Mouse (Mus musculus) stomach, embryonic 14.5 days (tissue): ENCODE results near the gene Calml4. TPM values are rescaled to one million over a fixed set of nuclear protein-coding genes. Genes with fewer than 3 reads are reported as not detected.

Source experiments
- ATAC-seq: fragments of 200-750 bp; cut with Nextera tagmentation; 2 replicates; pipeline ENCODE4 v1.8.0; 2017; ENCODE audit warnings: low read depth, moderate TSS enrichment; ENCODE audit not compliant: insufficient number of reproducible peaks, insufficient read depth, low FRiP score
- H3K27ac ChIP-seq: fragments of 300-500 bp; sonication (generic); 2 replicates; pipeline ENCODE4 v1.5.1; 2014; ENCODE audit warnings: mild to moderate bottlenecking, low read length, moderate library complexity, mixed read lengths
- H3K27me3 ChIP-seq: fragments of 300-500 bp; sonication (generic); 2 replicates; pipeline ENCODE4 v1.6.1; 2014; ENCODE audit warnings: low read length, control low read depth, mixed read lengths; ENCODE audit not compliant: control insufficient read depth, insufficient read depth
- H3K36me3 ChIP-seq: fragments of 300-500 bp; sonication (generic); 2 replicates; pipeline ENCODE4 v1.6.1; 2014; ENCODE audit warnings: mild to moderate bottlenecking, control low read depth, low read length, moderate library complexity, mixed read lengths; ENCODE audit not compliant: control insufficient read depth, insufficient read depth
- H3K4me1 ChIP-seq: fragments of 300-500 bp; sonication (generic); 2 replicates; pipeline ENCODE4 v1.6.1; 2014; ENCODE audit warnings: low read length, control low read depth, mixed read lengths; ENCODE audit not compliant: control insufficient read depth, insufficient read depth
- H3K4me2 ChIP-seq: fragments of 300-500 bp; sonication (generic); replicated peaks from 2 replicates; pipeline ENCODE4 v1.6.1; 2014; ENCODE audit warnings: low read depth, low read length, control low read depth
- H3K4me3 ChIP-seq: fragments of 300-500 bp; sonication (generic); 2 replicates; pipeline ENCODE4 v1.5.1; 2014; ENCODE audit warnings: low read depth, low read length, control low read depth
- H3K9ac ChIP-seq: fragments of 300-500 bp; sonication (generic); replicated peaks from 2 replicates; pipeline ENCODE4 v1.6.1; 2014; ENCODE audit warnings: low read depth, mild to moderate bottlenecking, control low read depth, low read length, moderate library complexity, mixed read lengths
- H3K9me3 ChIP-seq: fragments of 300-500 bp; sonication (generic); 2 replicates; pipeline ENCODE4 v1.6.1; 2016; ENCODE audit warnings: low read depth, low read length, control low read depth; ENCODE audit not compliant: control insufficient read depth
- WGBS: fragments of 180-500 bp; shearing (Covaris S2); extraction: QIAGEN DNeasy Blood & Tissue Kit; methylation state at CpG from one replicate; pipeline ENCODE4 v1.1.7; 2014; 5-methylcytosine and 5-hydroxymethylcytosine counted together
- polyA plus RNA-seq: library from polyadenylated mRNA; unstranded; fragments of >200 nt; fragmentation: Nextera tagmentation; extraction: Ambion mirVana; gene quantifications from 2 replicates; pipeline ENCODE4 v1.2.1, GENCODE M21; 2014

Gene Calml4
- polyA plus RNA-seq, 1 experiment from 2014 or later: 25.1 TPM

DNA sequence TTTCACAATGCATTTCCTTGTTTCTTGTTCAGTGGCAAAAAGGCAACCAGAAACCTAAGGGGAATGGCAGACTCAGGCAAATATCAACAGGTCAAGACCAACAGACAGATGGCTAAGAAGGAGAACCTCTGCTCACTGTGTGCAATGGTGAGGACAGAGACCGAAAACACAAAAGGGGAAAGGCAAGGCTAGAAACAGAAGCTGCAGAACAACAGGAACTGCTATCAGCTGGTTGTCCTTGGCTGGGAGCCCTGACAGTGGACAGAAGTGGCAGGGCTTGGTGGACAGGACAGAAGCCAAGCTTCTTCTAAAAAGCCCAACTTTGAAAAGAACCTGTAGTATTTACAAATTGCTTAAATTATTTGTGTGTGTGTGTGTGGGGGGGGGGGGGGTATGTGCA is 36.6 kb downstream of the Calml4 start:
- Histone ChIP-seq H3K27me3 (no peaks in the 10 kb centered on the region), H3K9me3 (no peaks in the 10 kb centered on the region), H3K27ac (no peak overlapping the region), H3K9ac (no peak overlapping the region), H3K4me1 (no peaks in the 10 kb centered on the region), H3K4me3 (no peak overlapping the region), H3K4me2 (no peak overlapping the region), H3K36me3 (peaks cover 19% of the 10 kb centered on the region)
- 70% methylated on average over 1 of the region's 1 CpGs for WGBS
- ATAC-seq: no peak

DNA sequence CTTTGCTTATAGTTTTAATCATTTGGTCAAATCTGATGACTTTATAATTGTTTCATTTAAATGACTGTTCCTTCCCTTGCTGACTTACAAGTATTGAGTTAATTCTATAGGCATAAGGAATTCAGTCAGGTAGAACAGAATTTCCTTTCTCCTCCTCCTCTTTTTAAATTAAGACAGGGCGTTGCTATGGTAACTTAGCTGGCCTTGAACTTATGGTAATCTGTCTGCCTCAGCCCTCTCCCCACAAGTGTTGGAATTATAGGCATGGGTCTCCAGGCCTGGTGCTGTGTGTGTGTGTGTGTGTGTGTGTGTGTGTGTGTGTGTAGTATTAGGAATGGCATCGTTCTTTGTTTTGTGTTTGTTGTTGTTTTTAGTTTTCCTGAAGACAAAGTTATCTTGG is 43.9 kb downstream of the Calml4 start:
- H3K36me3 ChIP-seq: peaks cover 10% of the 10 kb centered on the region
- H3K27me3 ChIP-seq: no peaks in the 10 kb centered on the region
- ATAC-seq: no peak
- no peaks in the 10 kb centered on the region for H3K4me1 ChIP-seq
- H3K9ac ChIP-seq: no peak overlapping the region
- no peaks in the 10 kb centered on the region for H3K9me3 ChIP-seq
- H3K27ac ChIP-seq: no peak overlapping the region
- no peak overlapping the region for H3K4me2 ChIP-seq
- H3K4me3 ChIP-seq: no peak overlapping the region
- WGBS: 95% methylated on average over 2 of the region's 2 CpGs

DNA sequence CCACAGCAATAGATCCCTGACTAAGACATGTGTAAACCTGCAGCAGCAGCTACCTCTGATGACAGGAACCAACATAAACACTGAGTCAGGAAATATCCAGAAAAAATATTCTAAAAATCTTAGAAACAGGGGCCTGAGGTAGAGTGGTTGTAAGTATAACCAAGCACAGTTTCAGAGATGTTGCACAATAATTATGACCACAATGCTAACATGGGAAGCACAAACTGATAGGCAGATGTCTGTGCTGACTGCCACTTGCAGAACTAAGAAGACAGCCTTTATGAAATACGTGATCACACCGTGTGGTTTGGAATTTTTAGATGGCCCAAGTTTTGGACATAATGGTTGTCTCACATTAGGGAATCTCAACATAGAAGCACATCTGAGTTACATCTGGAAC is 46.0 kb downstream of the Calml4 start:
- H3K4me1 ChIP-seq: no peaks in the 10 kb centered on the region

DNA sequence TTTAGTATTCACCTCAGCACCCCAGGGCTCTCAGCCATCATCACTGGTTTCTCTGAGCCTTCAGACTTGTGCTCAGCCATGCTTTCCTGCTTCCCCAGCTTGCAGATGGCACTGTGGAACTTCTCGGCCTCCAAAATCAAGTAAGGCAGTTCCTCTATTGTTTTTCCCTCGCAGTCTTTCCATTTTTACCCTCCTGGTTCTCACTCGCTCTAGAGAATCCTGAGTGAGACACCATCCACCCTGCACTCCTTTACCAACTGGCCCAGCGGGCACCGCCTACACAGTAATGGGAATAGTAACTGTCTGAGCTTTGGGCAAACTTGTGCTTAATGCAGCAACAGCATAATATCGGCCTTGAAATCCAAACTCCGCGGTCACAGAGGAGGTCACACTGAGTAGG is 47.2 kb downstream of the Calml4 start:
- 95% methylated on average over 8 of the region's 8 CpGs for WGBS
- Histone ChIP-seq H3K36me3 (peaks cover 27% of the 10 kb centered on the region), H3K9ac (no peak overlapping the region), H3K27ac (no peak overlapping the region), H3K9me3 (no peaks in the 10 kb centered on the region), H3K4me1 (no peaks in the 10 kb centered on the region), H3K27me3 (no peaks in the 10 kb centered on the region), H3K4me3 (no peak overlapping the region), H3K4me2 (no peak overlapping the region)
- no peak for ATAC-seq

More for the DNA sequence above, 46.0 kb downstream of the Calml4 start:
- no peak overlapping the region for H3K4me2 ChIP-seq
- H3K27ac ChIP-seq: no peak overlapping the region
- peaks cover 15% of the 10 kb centered on the region for H3K36me3 ChIP-seq
- 97% methylated on average over 2 of the region's 2 CpGs for WGBS
- no peak overlapping the region for H3K9ac ChIP-seq
- no peak for ATAC-seq
- no peaks in the 10 kb centered on the region for H3K27me3 ChIP-seq
- no peaks in the 10 kb centered on the region for H3K9me3 ChIP-seq
- no peak overlapping the region for H3K4me3 ChIP-seq

DNA sequence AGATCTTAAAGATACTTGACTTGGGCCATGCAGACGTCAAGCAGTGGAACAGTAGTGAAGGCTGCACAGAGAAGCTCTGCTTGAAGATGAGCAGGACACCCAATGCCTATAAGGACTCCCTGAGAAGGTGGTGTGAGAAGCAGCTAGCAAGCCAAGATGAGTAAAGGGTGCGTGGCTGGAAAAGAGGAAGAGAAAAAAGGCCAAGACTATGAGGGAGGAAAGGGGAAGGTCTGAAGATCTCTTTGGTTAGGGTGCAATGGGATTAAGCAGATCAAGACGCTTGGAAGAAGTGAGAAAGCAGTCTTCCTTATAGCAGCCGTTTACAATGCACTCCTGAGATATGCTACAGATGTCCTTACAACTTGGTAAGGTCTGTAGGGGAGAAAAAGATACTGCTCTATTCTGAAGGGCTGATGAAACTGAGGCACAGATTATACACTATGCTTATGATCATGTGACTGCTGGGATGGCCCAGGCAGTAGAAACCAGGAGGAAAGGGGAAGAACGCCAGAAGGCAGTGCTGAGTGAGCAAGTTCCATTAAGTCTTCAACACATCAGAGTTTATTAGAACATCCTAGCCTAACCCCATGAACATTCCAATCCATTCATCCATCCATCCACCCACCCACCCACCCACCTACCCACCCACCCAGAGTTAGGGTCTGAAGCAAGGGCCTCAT is 55.6 kb downstream of the Calml4 start:
- no peak for ATAC-seq
- Histone ChIP-seq H3K9me3 (no peaks in the 10 kb centered on the region), H3K36me3 (peaks cover 17% of the 10 kb centered on the region; the same call in 1 of the 2 replicates), H3K4me2 (no peak overlapping the region), H3K4me1 (no peaks in the 10 kb centered on the region), H3K27me3 (no peaks in the 10 kb centered on the region), H3K27ac (no peak overlapping the region), H3K4me3 (no peak overlapping the region), H3K9ac (no peak overlapping the region)
- 85% methylated on average over 5 of the region's 5 CpGs for WGBS

DNA sequence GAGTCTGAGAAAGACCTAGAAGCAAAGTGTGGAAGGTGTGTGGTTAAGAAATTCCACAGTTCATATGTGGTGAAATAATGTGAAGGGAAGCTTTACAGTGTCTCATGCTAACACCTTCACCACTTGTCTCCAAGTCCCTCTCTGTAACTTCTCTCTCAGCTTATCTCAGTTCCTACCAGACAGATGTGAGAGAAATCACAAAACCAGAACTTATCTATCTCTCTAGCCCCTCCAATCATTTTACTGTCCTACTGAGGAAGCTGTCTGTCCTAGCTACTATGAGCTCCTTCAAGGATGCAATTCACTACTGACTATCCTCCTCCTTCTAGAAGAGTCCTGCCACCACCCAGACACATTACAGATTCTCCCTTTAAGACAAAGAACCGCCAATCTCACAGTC is 59.2 kb downstream of the Calml4 start:
- Histone ChIP-seq H3K27me3 (no peaks in the 10 kb centered on the region), H3K9me3 (no peaks in the 10 kb centered on the region), H3K4me1 (no peaks in the 10 kb centered on the region), H3K4me2 (no peak overlapping the region), H3K27ac (no peak overlapping the region), H3K4me3 (no peak overlapping the region), H3K36me3 (peaks cover 17% of the 10 kb centered on the region), H3K9ac (no peak overlapping the region)
- WGBS: 98% methylated on average over 1 of the region's 1 CpGs
- ATAC-seq: no peak

DNA sequence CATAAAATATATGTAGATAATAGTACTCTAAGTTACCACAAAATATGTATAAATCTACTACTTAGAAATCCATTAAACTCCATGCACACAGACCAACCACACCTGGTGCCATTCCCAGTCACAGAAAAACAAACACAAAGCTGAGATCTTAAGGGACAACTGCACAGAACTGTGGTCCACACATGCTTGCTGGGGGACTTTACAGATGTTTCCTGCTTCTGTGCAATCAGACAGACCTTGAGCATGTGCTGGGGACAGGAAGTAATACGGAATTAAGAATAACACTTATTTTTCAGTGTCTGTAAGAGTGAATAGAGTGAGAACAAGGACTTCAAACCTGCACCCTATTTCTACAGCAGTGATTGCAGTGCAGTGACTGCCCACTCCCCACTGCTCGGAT is 63.0 kb downstream of the Calml4 start:
- H3K4me1 ChIP-seq: no peaks in the 10 kb centered on the region
- 67% methylated on average over 2 of the region's 2 CpGs for WGBS
- H3K4me3 ChIP-seq: no peak overlapping the region
- H3K36me3 ChIP-seq: peaks cover 21% of the 10 kb centered on the region
- no peak overlapping the region for H3K27ac ChIP-seq
- no peaks in the 10 kb centered on the region for H3K9me3 ChIP-seq
- no peak overlapping the region for H3K4me2 ChIP-seq
- H3K27me3 ChIP-seq: no peaks in the 10 kb centered on the region
- ATAC-seq: no peak
- no peak overlapping the region for H3K9ac ChIP-seq

DNA sequence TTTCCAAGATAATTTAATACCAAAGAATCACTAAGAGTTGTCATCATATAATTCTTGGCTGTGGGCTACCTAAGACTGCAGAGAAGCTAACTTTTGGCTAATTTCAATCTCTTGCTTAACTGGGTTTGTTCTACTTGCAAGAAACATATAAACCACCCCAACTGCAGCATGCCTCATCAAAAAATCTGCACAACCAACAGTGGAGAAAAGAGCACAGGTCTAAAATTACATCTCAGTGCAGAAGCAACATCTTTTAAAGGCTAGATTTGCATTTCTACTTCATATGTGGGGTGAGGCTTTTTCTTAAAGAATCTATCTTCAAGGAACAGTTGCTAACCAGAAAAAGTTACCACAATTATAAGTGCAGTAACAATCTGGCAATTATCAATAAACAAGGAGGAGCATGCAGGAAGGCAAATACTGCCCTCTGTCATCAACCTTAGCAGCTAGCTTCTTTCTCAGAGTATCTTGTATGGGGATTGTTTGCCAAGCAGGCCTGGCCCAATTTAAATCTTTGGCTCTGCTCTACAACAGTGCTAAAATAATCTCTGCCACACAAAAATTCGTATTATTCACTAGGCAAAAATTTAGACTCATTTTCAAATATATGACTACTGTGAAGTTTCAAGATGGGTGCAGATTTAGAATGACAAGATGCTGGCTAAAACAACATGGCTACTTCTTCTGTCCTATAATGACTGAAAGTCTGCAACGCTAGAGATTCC is 67.2 kb downstream of the Calml4 start:
- H3K9me3 ChIP-seq: no peaks in the 10 kb centered on the region
- no peaks in the 10 kb centered on the region for H3K27me3 ChIP-seq
- no peak overlapping the region for H3K4me2 ChIP-seq
- no peak overlapping the region for H3K4me3 ChIP-seq
- no peak overlapping the region for H3K9ac ChIP-seq
- ATAC-seq: no peak
- H3K36me3 ChIP-seq: peaks cover 15% of the 10 kb centered on the region
- no peak overlapping the region for H3K27ac ChIP-seq
- WGBS: 85% methylated on average over 2 of the region's 2 CpGs
- H3K4me1 ChIP-seq: no peaks in the 10 kb centered on the region
